31 mouse cellular contexts compared by ENCODE assay signal in genomic region chrX:98515329-98515728, GRCm38 (mm10).
DNase-seq lines count a peak whose midpoint lies in the region; ATAC-seq and TF ChIP-seq lines count a peak whose summit lies in the region.
"Had no signal": no experiment of that assay in that cellular context is flagged by ENCODE, and none has a peak within 500 bp of the region (broad histone marks: within the 10 kb centered on the region; RNA-seq: fewer than 3 reads in every experiment).

No protein-coding gene starts in this region.

- H3K4me3 ChIP-seq in heart, embryonic 12.5 days: no peak overlapping the region
- no peak overlapping the region for H3K4me3 ChIP-seq in kidney, postnatal 0 days (replicated peaks; ENCODE audit: low read depth, low read length)
- H3K4me3 ChIP-seq: embryonic facial prominence, embryonic 12.5 days; forebrain, embryonic 10.5 days; intestine, embryonic 15.5 days; liver, embryonic 12.5 days; megakaryocyte, embryonic 14.5 days; midbrain, embryonic 12.5 days; myocyte; neural tube, embryonic 12.5 days had no signal

- no peaks in the 10 kb centered on the region for H3K4me1 ChIP-seq in heart, embryonic 12.5 days (replicated peaks)
- H3K4me1 ChIP-seq in kidney, postnatal 0 days (replicated peaks; ENCODE audit: insufficient read depth, low read length): no peaks in the 10 kb centered on the region
- H3K4me1 ChIP-seq: embryonic facial prominence, embryonic 12.5 days; forebrain, embryonic 10.5 days; intestine, embryonic 15.5 days; liver, embryonic 12.5 days; megakaryocyte, embryonic 14.5 days; midbrain, embryonic 12.5 days; neural tube, embryonic 12.5 days had no signal

- ATAC-seq in heart, embryonic 12.5 days (ENCODE audit: insufficient number of reproducible peaks, low FRiP score): no peak
- no peak for ATAC-seq in kidney, postnatal 0 days (replicated peaks; ENCODE audit: low FRiP score, low read depth)
- ATAC-seq: forebrain, embryonic 16.5 days; hindbrain, embryonic 16.5 days; intestine, embryonic 15.5 days; liver, embryonic 12.5 days; liver, postnatal 0 days had no signal

- TF ChIP-seq CTCF in kidney, postnatal 0 days (IDR thresholded peaks at IDR 0.05; ENCODE audit: low read depth): no peak

- H3K36me3 ChIP-seq in heart, embryonic 12.5 days: no peaks in the 10 kb centered on the region
- H3K36me3 ChIP-seq in kidney, postnatal 0 days (ENCODE audit: insufficient read depth, low read length): no peaks in the 10 kb centered on the region
- H3K36me3 ChIP-seq: embryonic facial prominence, embryonic 12.5 days; forebrain, embryonic 10.5 days; intestine, embryonic 15.5 days; liver, embryonic 12.5 days; midbrain, embryonic 12.5 days; neural tube, embryonic 12.5 days had no signal

- H3K9ac ChIP-seq in heart, embryonic 12.5 days: no peak overlapping the region
- H3K9ac ChIP-seq in kidney, postnatal 0 days (ENCODE audit: low read depth, low read length): no peak overlapping the region
- H3K9ac ChIP-seq: embryonic facial prominence, embryonic 12.5 days; intestine, embryonic 15.5 days; liver, embryonic 12.5 days; liver, postnatal 0 days; midbrain, embryonic 12.5 days; neural tube, embryonic 12.5 days had no signal

- DNase-seq in heart, adult 18-20 months: peak; percentile 2 to 9
- DNase-seq in kidney, postnatal 0 days (ENCODE audit: low spot score): peak; percentile 9
- no peak for DNase-seq in kidney, adult 8-10 months
- peak; percentile 42 for DNase-seq in A20 (ENCODE audit: low read depth, low spot score)
- DNase-seq in skeletal muscle tissue, adult 2 months (ENCODE audit: low read depth, low spot score): peak; percentile 1
- no peak for DNase-seq in testis, postnatal 14 days (ENCODE audit: low spot score)
- DNase-seq: adrenal gland, postnatal 10 days; cerebellum, adult 8-10 months; cerebellum, postnatal 25 days; kidney, adult 2 months; kidney, postnatal 10 days; layer of hippocampus, postnatal 36 days; left cerebral cortex, postnatal 4 days; liver, postnatal 0 days; lung, postnatal 36 days; right cerebral cortex, adult 18-20 months; thymus, adult 2 months; thymus, postnatal 4 days had no signal

- no peaks in the 10 kb centered on the region for H3K27me3 ChIP-seq in heart, embryonic 12.5 days (replicated peaks)
- no peaks in the 10 kb centered on the region for H3K27me3 ChIP-seq in kidney, postnatal 0 days (ENCODE audit: insufficient read depth, low read length)
- H3K27me3 ChIP-seq: CH12.LX; embryonic facial prominence, embryonic 12.5 days; intestine, embryonic 15.5 days; liver, embryonic 12.5 days; midbrain, embryonic 12.5 days; neural tube, embryonic 12.5 days had no signal

- no peaks in the 10 kb centered on the region for H3K9me3 ChIP-seq in heart, embryonic 12.5 days (replicated peaks)
- no peaks in the 10 kb centered on the region for H3K9me3 ChIP-seq in kidney, postnatal 0 days (replicated peaks; ENCODE audit: low read length)
- H3K9me3 ChIP-seq: embryonic facial prominence, embryonic 12.5 days; forebrain, embryonic 10.5 days; intestine, embryonic 15.5 days; liver, embryonic 12.5 days; megakaryocyte, embryonic 14.5 days; midbrain, embryonic 12.5 days; neural tube, embryonic 12.5 days had no signal

- 72% methylated on average over 2 of the region's 2 CpGs for WGBS in heart, embryonic 12.5 days
- WGBS in kidney, postnatal 0 days: 83% methylated on average over 2 of the region's 2 CpGs

- H3K27ac ChIP-seq in heart, embryonic 12.5 days (ENCODE audit: poor library complexity, severe bottlenecking): no peak overlapping the region
- H3K27ac ChIP-seq in kidney, postnatal 0 days: no peak overlapping the region
- H3K27ac ChIP-seq: embryonic facial prominence, embryonic 12.5 days; forebrain, embryonic 10.5 days; intestine, embryonic 15.5 days; liver, embryonic 12.5 days; midbrain, embryonic 12.5 days; neural tube, embryonic 12.5 days; stomach, postnatal 0 days had no signal

- no peak overlapping the region for H3K4me2 ChIP-seq in heart, embryonic 12.5 days
- H3K4me2 ChIP-seq in kidney, postnatal 0 days (ENCODE audit: low read length): no peak overlapping the region
- H3K4me2 ChIP-seq: embryonic facial prominence, embryonic 12.5 days; intestine, embryonic 15.5 days; liver, embryonic 12.5 days; midbrain, embryonic 12.5 days; neural tube, embryonic 12.5 days had no signal

Comparison
In these comparisons a context has a peak if more than half of its experiments do, and no peak if none do; other contexts are left out.
1. DNase-seq: peak in heart, adult 18-20 months (2 of 2), kidney, postnatal 0 days (single experiment), A20 (single experiment) and skeletal muscle tissue, adult 2 months (single experiment); none in kidney, adult 8-10 months (0 of 2) and testis, postnatal 14 days (single experiment).